Mouse (Mus musculus): Measurements from ENCODE around the gene Snrpa.

The Snrpa gene

GRCm38 (mm10) chr7:27165696-27166095, 30.4 kb downstream of the Snrpa start:
- DNase-seq: no peak

- no peak for DNase-seq
These were observed 30.9 kb downstream of the Snrpa start for GRCm38 (mm10) chr7:27165007-27165655.

- DNase-seq: no peak
These were observed 31.7 kb downstream of the Snrpa start for GRCm38 (mm10) chr7:27164112-27164947.

- no peak for DNase-seq
These were observed 32.6 kb downstream of the Snrpa start for GRCm38 (mm10) chr7:27163450-27163805.

GRCm38 (mm10) chr7:27162780-27163449, 33.2 kb downstream of the Snrpa start:
- DNase-seq: no peak

- DNase-seq: no peak
These were observed 34.3 kb downstream of the Snrpa start for GRCm38 (mm10) chr7:27161744-27162143.

- no peak for DNase-seq
These were observed 35.1 kb downstream of the Snrpa start for GRCm38 (mm10) chr7:27160921-27161320.

- peak; percentile 96 for DNase-seq
These were observed 36.2 kb downstream of the Snrpa start for GRCm38 (mm10) chr7:27159882-27160281.

- no peak for DNase-seq
These were observed 36.8 kb downstream of the Snrpa start for GRCm38 (mm10) chr7:27159256-27159655.

GRCm38 (mm10) chr7:27158171-27158570, 37.9 kb downstream of the Snrpa start:
- no peak for DNase-seq

- no peak for DNase-seq
These were observed 40.1 kb downstream of the Snrpa start for GRCm38 (mm10) chr7:27156005-27156404.

- DNase-seq: peak; percentile 75
These were observed 42.8 kb downstream of the Snrpa start, which contains the start of gene Cyp2t4 for GRCm38 (mm10) chr7:27153205-27153764. Gene Cyp2t4 (plus strand): TSS chr7:27153714.
